Mouse (Mus musculus) C3H10T1/2 (cell line): ENCODE results near the gene Ppm1d. TPM values are rescaled to one million over a fixed set of nuclear protein-coding genes. Genes with fewer than 3 reads are reported as not detected.

Experiments used
- polyA plus RNA-seq, 2 experiments: library from polyadenylated mRNA; unstranded; fragments of >200 nt; fragmentation: generic; extraction: Trizol; gene quantifications; one replicate each; pipeline ENCODE4 v1.2.1; 2012; ENCODE audit warnings: missing spikeins in 2 of 2

Ppm1d gene
- 10 to 100 TPM in 1 of 2 experiments, 1 to 10 TPM in 1; 4.7 to 10.7 TPM for polyA plus RNA-seq

DNA sequence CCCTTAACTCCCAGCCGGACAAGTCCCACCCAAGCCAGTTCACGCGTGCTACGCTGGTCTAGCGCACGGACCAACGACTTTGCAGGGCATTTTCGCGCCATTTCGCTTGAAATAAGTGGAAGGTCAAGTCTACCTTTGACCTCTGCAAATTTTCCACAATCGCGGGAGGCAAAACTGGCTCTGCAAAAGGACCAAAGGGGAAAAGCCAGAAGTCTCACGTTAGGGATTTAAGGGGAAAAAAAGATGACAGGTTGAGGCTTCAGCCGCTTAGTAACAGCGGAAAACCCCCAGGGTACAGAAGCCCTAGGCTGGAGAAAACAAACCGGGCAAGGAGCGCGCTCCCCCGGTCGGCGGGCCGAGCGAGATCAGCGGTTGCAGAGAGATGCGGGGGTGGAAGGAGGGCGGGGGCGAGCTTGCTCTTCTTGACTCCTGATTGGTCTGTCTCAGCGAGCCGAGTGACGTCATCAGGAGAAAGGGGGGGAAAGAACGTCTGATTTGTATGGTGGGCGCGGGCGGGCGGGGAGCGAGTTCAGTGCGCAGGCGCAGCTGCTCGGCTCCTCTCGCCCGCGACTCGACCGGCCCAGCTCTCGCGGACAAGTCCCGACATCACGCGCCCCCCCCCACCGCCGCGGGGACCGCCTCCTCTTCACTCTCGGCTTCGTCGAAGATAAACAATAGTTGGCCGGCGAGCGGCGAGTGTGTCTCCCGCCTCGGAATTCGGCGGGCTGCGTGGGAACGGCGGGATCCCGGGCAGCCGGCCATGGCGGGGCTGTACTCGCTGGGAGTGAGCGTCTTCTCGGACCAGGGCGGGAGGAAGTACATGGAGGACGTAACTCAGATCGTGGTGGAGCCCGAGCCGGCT lies at the start of gene Ppm1d:
TSS of gene Ppm1d (plus strand) at position 532 of the 862 bp plus-strand sequence.

GRCm38 (mm10) chr11:85352539-85353380 lies 41.7 kb downstream of the Ppm1d start, which contains the start of gene Bcas3:
Bcas3 (plus strand) TSS chr11:85353167.

Other genes starting within 250 kb of the Ppm1d start
- 1 to 10 TPM in 1 of 2 experiments, under 1 TPM in 1; 0.33 to 3.7 TPM for gene Usp32, start 171.1 kb upstream of the Ppm1d start, polyA plus RNA-seq
- gene 1700125H20Rik, start 140.8 kb upstream of the Ppm1d start, polyA plus RNA-seq: under 1 TPM; 0.12 to 0.24 TPM
- 1 to 10 TPM; 1.7 to 9.6 TPM for gene Appbp2, start 76.1 kb upstream of the Ppm1d start, polyA plus RNA-seq
- 10 to 100 TPM; 19.7 to 42.3 TPM for gene Bcas3, start 41.9 kb downstream of the Ppm1d start, polyA plus RNA-seq